Mouse (Mus musculus): ENCODE results near the gene Alg1. TPM values are rescaled to one million over a fixed set of nuclear protein-coding genes. Genes with fewer than 3 reads are reported as not detected.

Alg1 gene
- polyA plus RNA-seq, 1 experiment from 2014 or later = 32.5 TPM

DNA sequence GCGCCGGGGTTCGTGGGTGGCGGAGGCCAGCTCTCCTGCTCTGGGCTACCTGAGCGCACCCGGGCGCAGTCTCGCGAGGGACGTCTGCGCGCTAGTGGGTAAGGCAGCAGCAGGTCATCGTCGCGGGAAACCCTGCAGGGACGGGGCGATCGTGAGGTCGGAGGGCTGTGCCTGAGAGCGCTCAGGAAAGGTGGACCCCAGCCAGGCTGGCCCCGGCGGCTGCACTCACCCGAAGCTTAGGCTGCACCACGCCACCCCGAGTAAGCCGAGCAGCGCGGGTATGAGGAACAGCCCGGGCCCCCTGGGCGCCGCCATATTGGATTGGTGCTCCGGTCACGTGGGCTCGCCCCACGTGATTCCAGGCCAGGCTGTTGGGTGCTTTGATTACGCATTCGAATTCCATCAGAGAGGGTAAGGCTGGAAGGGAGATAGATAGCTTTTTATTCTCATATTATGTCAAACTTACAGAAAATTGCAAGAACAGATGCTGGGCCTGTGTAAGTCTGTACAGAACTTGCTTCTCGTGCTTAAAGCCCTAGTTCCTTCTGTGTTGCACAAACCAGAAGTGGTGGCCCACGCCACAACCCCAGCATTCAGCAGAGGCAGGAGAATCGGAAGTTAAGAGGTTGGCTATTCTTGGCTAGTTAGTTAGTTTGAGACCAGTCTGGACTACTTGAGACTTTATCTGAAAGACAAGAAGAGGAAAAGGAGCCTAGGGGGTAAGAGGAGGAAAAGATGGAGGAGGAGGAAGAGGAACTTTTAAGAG is 29.6 kb upstream of the Alg1 start, which contains the start of gene Nagpa:
Gene Nagpa, minus strand, starts transcription at position 345 of the 766 bp plus-strand sequence.
- Histone ChIP-seq H3K4me3 (ENCODE audit: low read depth, low read length) (peak within 1 kb of the TSS; percentile 90), H3K9me3 (ENCODE audit: control insufficient read depth, low read depth, low read length) (no peaks in the 10 kb centered on the region), H3K27ac (ENCODE audit: low read length) (no peak within 1 kb of the TSS), H3K4me2 (replicated peaks; ENCODE audit: low read depth, low read length) (peak within 1 kb of the TSS; percentile 97), H3K36me3 (ENCODE audit: control insufficient read depth, insufficient read depth, low read length) (no peaks in the 10 kb centered on the region), H3K27me3 (ENCODE audit: control insufficient read depth, insufficient read depth, low read length) (no peaks in the 10 kb centered on the region), H3K9ac (replicated peaks; ENCODE audit: low read depth, low read length) (peak within 1 kb of the TSS; percentile 51), H3K4me1 (ENCODE audit: control insufficient read depth, insufficient read depth, low read length) (peaks cover 12% of the 10 kb centered on the region; the same call in 1 of the 2 replicates)
- 4% methylated on average over 40 of the region's 40 CpGs for WGBS
- ATAC-seq (ENCODE audit: insufficient number of reproducible peaks, insufficient read depth, low FRiP score, low read depth) = peak; percentile 83

DNA sequence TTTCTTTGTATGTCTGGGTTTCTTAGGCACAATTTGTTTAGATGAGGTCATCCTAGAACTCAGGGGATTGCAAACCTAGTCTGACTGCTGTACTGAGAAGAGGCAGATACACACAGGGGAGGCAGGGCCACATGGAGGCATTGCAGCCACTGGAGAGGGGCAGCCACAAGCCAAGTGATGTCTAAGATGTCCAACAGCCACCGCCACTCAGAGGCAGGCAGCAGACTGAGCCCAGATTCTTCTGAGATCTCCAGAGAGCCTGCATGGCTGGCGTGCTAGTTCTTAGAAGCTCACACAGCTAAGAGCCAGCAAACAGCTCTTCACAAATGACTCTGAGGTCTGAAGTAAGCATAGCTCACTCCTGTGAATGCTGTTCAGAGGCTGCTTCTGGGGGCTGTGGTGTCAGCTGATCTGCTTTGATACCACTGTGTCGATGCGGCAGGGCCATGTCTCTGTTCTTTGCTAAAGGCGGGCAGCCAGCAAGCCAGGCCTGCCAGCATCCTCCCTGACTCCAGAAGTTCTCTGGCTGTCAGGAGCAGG is 27.9 kb upstream of the Alg1 start:
- no peaks in the 10 kb centered on the region for H3K27me3 ChIP-seq (ENCODE audit: control insufficient read depth, insufficient read depth, low read length)
- no peak overlapping the region for H3K9ac ChIP-seq (replicated peaks; ENCODE audit: low read depth, low read length)
- no peaks in the 10 kb centered on the region for H3K36me3 ChIP-seq (ENCODE audit: control insufficient read depth, insufficient read depth, low read length)
- H3K4me3 ChIP-seq (ENCODE audit: low read depth, low read length) = no peak overlapping the region
- no peak overlapping the region for H3K27ac ChIP-seq (ENCODE audit: low read length)
- H3K4me1 ChIP-seq (ENCODE audit: control insufficient read depth, insufficient read depth, low read length) = peaks cover 12% of the 10 kb centered on the region; the same call in 1 of the 2 replicates
- no peaks in the 10 kb centered on the region for H3K9me3 ChIP-seq (ENCODE audit: control insufficient read depth, low read depth, low read length)
- H3K4me2 ChIP-seq (replicated peaks; ENCODE audit: low read depth, low read length) = no peak overlapping the region
- no peak for ATAC-seq (ENCODE audit: insufficient number of reproducible peaks, insufficient read depth, low FRiP score, low read depth)
- 82% methylated on average over 5 of the region's 5 CpGs for WGBS

DNA sequence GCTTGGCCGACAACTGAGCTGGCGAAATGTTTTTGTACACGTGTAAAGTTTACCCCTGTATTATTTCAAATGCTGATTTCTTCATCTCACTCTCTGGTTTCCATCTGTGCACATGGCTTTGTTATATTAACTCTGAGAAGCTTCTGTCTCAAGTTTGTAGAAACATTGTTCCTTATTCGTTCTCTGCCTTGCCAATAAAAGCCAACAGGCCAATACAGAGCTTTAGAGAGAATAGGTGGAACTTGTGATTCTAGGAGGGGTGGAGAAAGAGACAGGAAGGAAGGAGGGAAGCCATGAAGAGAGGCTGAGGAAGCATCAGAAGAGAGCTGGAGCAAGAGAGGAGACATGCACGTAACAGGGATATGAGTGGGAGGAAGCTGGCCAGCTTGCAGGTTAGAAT is 27.4 kb upstream of the Alg1 start:
- Histone ChIP-seq H3K9ac (replicated peaks; ENCODE audit: low read depth, low read length) (no peak overlapping the region), H3K4me2 (replicated peaks; ENCODE audit: low read depth, low read length) (no peak overlapping the region), H3K4me1 (ENCODE audit: control insufficient read depth, insufficient read depth, low read length) (peaks cover 12% of the 10 kb centered on the region; the same call in 1 of the 2 replicates), H3K9me3 (ENCODE audit: control insufficient read depth, low read depth, low read length) (no peaks in the 10 kb centered on the region), H3K4me3 (ENCODE audit: low read depth, low read length) (no peak overlapping the region), H3K36me3 (ENCODE audit: control insufficient read depth, insufficient read depth, low read length) (no peaks in the 10 kb centered on the region), H3K27me3 (ENCODE audit: control insufficient read depth, insufficient read depth, low read length) (no peaks in the 10 kb centered on the region), H3K27ac (ENCODE audit: low read length) (no peak overlapping the region)
- no peak for ATAC-seq (ENCODE audit: insufficient number of reproducible peaks, insufficient read depth, low FRiP score, low read depth)
- WGBS = 70% methylated on average over 5 of the region's 5 CpGs

DNA sequence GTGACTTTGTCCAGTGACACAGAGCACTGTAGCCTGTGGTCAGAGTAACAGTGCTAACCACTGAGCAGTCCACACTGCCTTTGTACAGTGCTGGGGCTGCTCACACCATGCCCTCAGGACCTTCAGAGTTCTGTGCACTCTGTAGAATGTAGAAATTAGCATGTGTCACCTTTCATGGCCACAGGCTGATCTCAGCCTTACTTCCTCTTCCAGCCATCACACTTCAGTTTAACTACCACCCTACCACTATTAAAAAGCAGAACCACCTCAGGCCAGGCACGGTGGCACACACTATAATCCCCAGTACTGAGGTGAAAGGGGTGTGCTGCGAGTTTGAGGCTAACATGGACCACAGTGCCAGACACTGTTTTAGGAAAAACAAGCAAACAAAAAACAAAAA is 23.1 kb upstream of the Alg1 start:
- no peak overlapping the region for H3K27ac ChIP-seq (ENCODE audit: low read length)
- no peak for ATAC-seq (ENCODE audit: insufficient number of reproducible peaks, insufficient read depth, low FRiP score, low read depth)
- H3K9me3 ChIP-seq (ENCODE audit: control insufficient read depth, low read depth, low read length) = no peaks in the 10 kb centered on the region
- H3K4me1 ChIP-seq (ENCODE audit: control insufficient read depth, insufficient read depth, low read length) = no peaks in the 10 kb centered on the region
- no peak overlapping the region for H3K4me3 ChIP-seq (ENCODE audit: low read depth, low read length)
- no peaks in the 10 kb centered on the region for H3K27me3 ChIP-seq (ENCODE audit: control insufficient read depth, insufficient read depth, low read length)
- no peak overlapping the region for H3K4me2 ChIP-seq (replicated peaks; ENCODE audit: low read depth, low read length)
- no peak overlapping the region for H3K9ac ChIP-seq (replicated peaks; ENCODE audit: low read depth, low read length)
- 70% methylated on average over 2 of the region's 2 CpGs for WGBS
- no peaks in the 10 kb centered on the region for H3K36me3 ChIP-seq (ENCODE audit: control insufficient read depth, insufficient read depth, low read length)

DNA sequence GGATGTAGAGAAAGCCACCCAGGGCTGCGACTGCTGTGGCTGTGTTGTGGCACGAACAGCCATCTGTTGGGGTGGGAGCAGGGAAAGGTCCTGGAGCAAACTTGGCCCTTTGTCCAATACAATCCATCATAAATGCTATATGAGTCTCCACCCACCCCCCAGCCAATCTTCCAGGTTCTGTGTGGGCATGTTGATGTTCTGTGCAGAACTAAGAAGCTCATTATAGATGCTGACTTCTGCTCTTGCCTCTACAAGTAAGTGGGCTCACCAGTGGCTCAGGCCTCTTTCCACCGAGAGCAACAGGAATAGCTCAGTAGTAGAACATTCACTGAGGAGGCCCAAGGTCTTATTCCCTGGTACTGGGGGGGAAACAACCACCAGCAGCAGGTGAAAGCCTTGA is 21.3 kb upstream of the Alg1 start:
- no peaks in the 10 kb centered on the region for H3K36me3 ChIP-seq (ENCODE audit: control insufficient read depth, insufficient read depth, low read length)
- no peak overlapping the region for H3K27ac ChIP-seq (ENCODE audit: low read length)
- no peaks in the 10 kb centered on the region for H3K9me3 ChIP-seq (ENCODE audit: control insufficient read depth, low read depth, low read length)
- 78% methylated on average over 3 of the region's 3 CpGs for WGBS
- no peak for ATAC-seq (ENCODE audit: insufficient number of reproducible peaks, insufficient read depth, low FRiP score, low read depth)
- H3K4me3 ChIP-seq (ENCODE audit: low read depth, low read length) = no peak overlapping the region
- H3K4me1 ChIP-seq (ENCODE audit: control insufficient read depth, insufficient read depth, low read length) = no peaks in the 10 kb centered on the region
- H3K4me2 ChIP-seq (replicated peaks; ENCODE audit: low read depth, low read length) = no peak overlapping the region
- H3K9ac ChIP-seq (replicated peaks; ENCODE audit: low read depth, low read length) = no peak overlapping the region
- H3K27me3 ChIP-seq (ENCODE audit: control insufficient read depth, insufficient read depth, low read length) = no peaks in the 10 kb centered on the region

DNA sequence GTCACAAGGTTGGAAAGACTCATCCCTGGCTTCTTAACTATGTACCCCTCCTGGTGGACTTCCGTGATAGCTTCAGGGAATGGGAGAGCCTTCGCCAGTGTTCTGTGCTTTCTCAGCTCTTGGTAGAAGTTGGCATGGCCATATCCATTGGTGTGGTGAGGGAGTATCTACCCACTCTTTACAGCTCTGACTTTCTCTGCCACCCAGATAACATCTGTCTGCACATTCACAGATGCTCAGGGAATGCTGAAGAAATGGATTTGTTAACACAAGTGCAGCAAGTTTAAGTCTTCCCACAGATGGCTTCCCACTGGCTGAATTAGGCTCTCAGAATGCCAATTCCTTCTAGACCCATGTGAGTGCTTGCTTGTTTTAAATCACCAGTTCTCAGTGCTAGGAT is 19.3 kb upstream of the Alg1 start:
- 83% methylated on average over 2 of the region's 2 CpGs for WGBS
- no peak overlapping the region for H3K27ac ChIP-seq (ENCODE audit: low read length)
- H3K4me2 ChIP-seq (replicated peaks; ENCODE audit: low read depth, low read length) = no peak overlapping the region
- no peak overlapping the region for H3K9ac ChIP-seq (replicated peaks; ENCODE audit: low read depth, low read length)
- H3K4me1 ChIP-seq (ENCODE audit: control insufficient read depth, insufficient read depth, low read length) = no peaks in the 10 kb centered on the region
- no peaks in the 10 kb centered on the region for H3K9me3 ChIP-seq (ENCODE audit: control insufficient read depth, low read depth, low read length)
- H3K36me3 ChIP-seq (ENCODE audit: control insufficient read depth, insufficient read depth, low read length) = no peaks in the 10 kb centered on the region
- no peak for ATAC-seq (ENCODE audit: insufficient number of reproducible peaks, insufficient read depth, low FRiP score, low read depth)
- H3K4me3 ChIP-seq (ENCODE audit: low read depth, low read length) = no peak overlapping the region
- H3K27me3 ChIP-seq (ENCODE audit: control insufficient read depth, insufficient read depth, low read length) = no peaks in the 10 kb centered on the region

DNA sequence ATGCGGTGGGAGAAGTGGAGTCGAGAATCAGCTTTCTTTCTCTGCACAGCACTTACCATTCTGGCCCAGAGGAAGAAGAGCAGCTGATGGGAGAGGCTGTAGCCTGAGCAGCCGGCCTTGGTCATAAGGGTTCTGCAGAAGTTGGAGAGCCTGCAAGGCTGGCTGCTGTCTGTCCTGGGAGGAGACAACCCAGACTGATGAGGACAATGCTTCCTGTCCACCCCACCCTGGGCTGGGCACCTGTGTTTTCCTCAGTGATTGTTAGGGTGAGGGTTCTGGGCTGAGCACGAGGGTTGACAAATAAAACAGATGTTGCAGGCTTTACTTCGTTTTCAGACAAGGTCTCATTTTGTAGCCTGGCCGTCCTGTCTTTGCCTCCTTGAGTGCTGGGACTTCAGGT is 16.7 kb upstream of the Alg1 start:
- H3K36me3 ChIP-seq (ENCODE audit: control insufficient read depth, insufficient read depth, low read length) = no peaks in the 10 kb centered on the region
- no peak overlapping the region for H3K4me2 ChIP-seq (replicated peaks; ENCODE audit: low read depth, low read length)
- H3K27me3 ChIP-seq (ENCODE audit: control insufficient read depth, insufficient read depth, low read length) = no peaks in the 10 kb centered on the region
- no peak overlapping the region for H3K4me3 ChIP-seq (ENCODE audit: low read depth, low read length)
- H3K4me1 ChIP-seq (ENCODE audit: control insufficient read depth, insufficient read depth, low read length) = no peaks in the 10 kb centered on the region
- no peak overlapping the region for H3K9ac ChIP-seq (replicated peaks; ENCODE audit: low read depth, low read length)
- 44% methylated on average over 6 of the region's 6 CpGs for WGBS
- H3K27ac ChIP-seq (ENCODE audit: low read length) = no peak overlapping the region
- ATAC-seq (ENCODE audit: insufficient number of reproducible peaks, insufficient read depth, low FRiP score, low read depth) = no peak
- H3K9me3 ChIP-seq (ENCODE audit: control insufficient read depth, low read depth, low read length) = no peaks in the 10 kb centered on the region

GRCm38 (mm10) chr16:5217341-5218133 is 15.9 kb upstream of the Alg1 start:
- Histone ChIP-seq H3K9ac (replicated peaks; ENCODE audit: low read depth, low read length) (no peak overlapping the region), H3K4me1 (ENCODE audit: control insufficient read depth, insufficient read depth, low read length) (no peaks in the 10 kb centered on the region), H3K27ac (ENCODE audit: low read length) (no peak overlapping the region), H3K36me3 (ENCODE audit: control insufficient read depth, insufficient read depth, low read length) (no peaks in the 10 kb centered on the region), H3K9me3 (ENCODE audit: control insufficient read depth, low read depth, low read length) (no peaks in the 10 kb centered on the region), H3K4me3 (ENCODE audit: low read depth, low read length) (no peak overlapping the region), H3K27me3 (ENCODE audit: control insufficient read depth, insufficient read depth, low read length) (no peaks in the 10 kb centered on the region), H3K4me2 (replicated peaks; ENCODE audit: low read depth, low read length) (no peak overlapping the region)
- WGBS = 67% methylated on average over 5 of the region's 5 CpGs
- no peak for ATAC-seq (ENCODE audit: insufficient number of reproducible peaks, insufficient read depth, low FRiP score, low read depth)
